ENCODE assay signal across 18 mouse cellular contexts in genomic region chr3:38435828-38436227, GRCm38 (mm10).
"Had no signal": no experiment of that assay in that cellular context is flagged by ENCODE, and none has a peak within 500 bp of the region (broad histone marks: within the 10 kb centered on the region; RNA-seq: fewer than 3 reads in every experiment).

No protein-coding gene starts in this region.

- H3K36me3 ChIP-seq: liver, embryonic 13.5 days; liver, embryonic 15.5 days; lung, embryonic 15.5 days; midbrain, embryonic 13.5 days; midbrain, embryonic 15.5 days; neural tube, embryonic 12.5 days had no signal

- H3K9ac ChIP-seq: liver, embryonic 13.5 days; liver, embryonic 15.5 days; liver, postnatal 0 days; lung, embryonic 15.5 days; midbrain, embryonic 13.5 days; midbrain, embryonic 15.5 days; neural tube, embryonic 12.5 days had no signal

- H3K9me3 ChIP-seq: liver, embryonic 13.5 days; liver, embryonic 15.5 days; lung, embryonic 15.5 days; midbrain, embryonic 13.5 days; midbrain, embryonic 15.5 days; neural tube, embryonic 12.5 days had no signal

- ATAC-seq: liver, postnatal 0 days; lung, postnatal 0 days; midbrain, embryonic 13.5 days; midbrain, embryonic 15.5 days had no signal

- H3K27ac ChIP-seq: liver, embryonic 13.5 days; liver, embryonic 15.5 days; lung, embryonic 15.5 days; macrophage; midbrain, embryonic 13.5 days; midbrain, embryonic 15.5 days; neural tube, embryonic 12.5 days had no signal

- H3K27me3 ChIP-seq: liver, embryonic 13.5 days; liver, embryonic 15.5 days; lung, embryonic 15.5 days; megakaryocyte, embryonic 14.5 days; midbrain, embryonic 13.5 days; midbrain, embryonic 15.5 days; neural tube, embryonic 12.5 days had no signal

- H3K4me1 ChIP-seq: megakaryocyte, embryonic 14.5 days; neural tube, embryonic 12.5 days had no signal

- H3K4me2 ChIP-seq: liver, embryonic 11.5 days; liver, embryonic 13.5 days; liver, embryonic 15.5 days; lung, embryonic 15.5 days; midbrain, embryonic 13.5 days; midbrain, embryonic 15.5 days; neural tube, embryonic 12.5 days had no signal

- H3K4me3 ChIP-seq: liver, embryonic 13.5 days; liver, embryonic 15.5 days; lung, embryonic 15.5 days; megakaryocyte, embryonic 14.5 days; midbrain, embryonic 13.5 days; midbrain, embryonic 15.5 days; neural tube, embryonic 12.5 days had no signal

- DNase-seq: liver, embryonic 13.5 days; liver, postnatal 0 days; lung, adult 2 months; lung, postnatal 14 days; lung, postnatal 36 days; right cerebral cortex, adult 18-20 months; thymus, adult 18-20 months; thymus, postnatal 14 days; thymus, postnatal 36 days had no signal
